14 mouse cellular contexts compared by ENCODE assay signal in genomic region chr15:25360825-25361224, GRCm38 (mm10). TPM values are rescaled to one million over a fixed set of nuclear protein-coding genes. Genes with fewer than 3 reads are reported as not detected.
A peak's percentile ranks its signal among the peaks of the same experiment; 100 is the strongest.
DNase-seq lines count a peak whose midpoint lies in the region; ATAC-seq and TF ChIP-seq lines count a peak whose summit lies in the region.
"Had no signal": no experiment of that assay in that cellular context is flagged by ENCODE, and none has a peak within 500 bp of the region (broad histone marks: within the 10 kb centered on the region; RNA-seq: fewer than 3 reads in every experiment).

No protein-coding gene starts in this region.

- no peaks in the 10 kb centered on the region for H3K9me3 ChIP-seq in forebrain, embryonic 14.5 days (replicated peaks; ENCODE audit: control insufficient read depth, low read length)
- H3K9me3 ChIP-seq in forebrain, embryonic 10.5 days, result no peaks in the 10 kb centered on the region
- H3K9me3 ChIP-seq in forebrain, postnatal 0 days (ENCODE audit: low read length), result no peaks in the 10 kb centered on the region
- no peaks in the 10 kb centered on the region for H3K9me3 ChIP-seq in midbrain, embryonic 16.5 days (replicated peaks; ENCODE audit: control insufficient read depth, low read length, poor library complexity, severe bottlenecking)
- H3K9me3 ChIP-seq: limb, embryonic 10.5 days; liver, embryonic 12.5 days had no signal

- 50% methylated on average over 5 of the region's 5 CpGs for WGBS in forebrain, embryonic 14.5 days
- WGBS in forebrain, embryonic 10.5 days, result 54% methylated on average over 5 of the region's 5 CpGs
- 65% methylated on average over 5 of the region's 5 CpGs for WGBS in forebrain, postnatal 0 days
- 40% methylated on average over 5 of the region's 5 CpGs for WGBS in midbrain, embryonic 16.5 days

- no peak overlapping the region for H3K4me3 ChIP-seq in forebrain, embryonic 14.5 days (ENCODE audit: low read depth, low read length)
- no peak overlapping the region for H3K4me3 ChIP-seq in forebrain, embryonic 10.5 days
- no peak overlapping the region for H3K4me3 ChIP-seq in forebrain, postnatal 0 days (ENCODE audit: low read depth, low read length)
- H3K4me3 ChIP-seq in midbrain, embryonic 16.5 days (ENCODE audit: low read depth, low read length), result no peak overlapping the region
- H3K4me3 ChIP-seq: erythroblast, embryonic 14.5 days; limb, embryonic 10.5 days; liver, embryonic 12.5 days had no signal

- no peak overlapping the region for H3K27ac ChIP-seq in forebrain, embryonic 14.5 days (ENCODE audit: low read depth, low read length)
- no peak overlapping the region for H3K27ac ChIP-seq in forebrain, embryonic 10.5 days
- H3K27ac ChIP-seq in forebrain, postnatal 0 days (ENCODE audit: low read depth, low read length), result 0 out of 2 replicates have a peak overlapping the region, but pooled peaks have one; percentile 52
- no peak overlapping the region for H3K27ac ChIP-seq in midbrain, embryonic 16.5 days (ENCODE audit: low read length)
- H3K27ac ChIP-seq: limb, embryonic 10.5 days; liver, embryonic 12.5 days had no signal

- TF ChIP-seq CTCF in forebrain, postnatal 0 days (IDR thresholded peaks at IDR 0.05; ENCODE audit: low read depth), result no peak

- no peak overlapping the region for H3K9ac ChIP-seq in forebrain, embryonic 14.5 days (ENCODE audit: low read length)
- no peak overlapping the region for H3K9ac ChIP-seq in forebrain, postnatal 0 days
- no peak overlapping the region for H3K9ac ChIP-seq in midbrain, embryonic 16.5 days (ENCODE audit: low read depth, low read length)
- H3K9ac ChIP-seq: liver, embryonic 12.5 days had no signal

- no peak for DNase-seq in forebrain, embryonic 14.5 days (ENCODE audit: low spot score)
- no peak for DNase-seq in forebrain, embryonic 10.5 days (ENCODE audit: extremely low spot score, low spot score)
- peak; percentile 53 for DNase-seq in A20 (ENCODE audit: low read depth, low spot score)
- no peak for DNase-seq in forebrain, postnatal 0 days
- no peak for DNase-seq in spleen, postnatal 4 days (ENCODE audit: low spot score in 2 of 2)
- no peak for DNase-seq in yolk sac, embryonic 10.5 days (ENCODE audit: low spot score)
- DNase-seq: cerebellum, adult 18-20 months; kidney, adult 18-20 months; kidney, postnatal 25 days had no signal

- peak; percentile 7; the same call in 1 of the 2 replicates for ATAC-seq in forebrain, embryonic 14.5 days
- ATAC-seq in forebrain, postnatal 0 days, result no peak
- ATAC-seq in midbrain, embryonic 16.5 days, result 0 out of 2 replicates have a peak, but pooled peaks have one; percentile 8
- ATAC-seq: liver, embryonic 12.5 days had no signal

- H3K4me2 ChIP-seq in forebrain, embryonic 14.5 days (ENCODE audit: low read length), result no peak overlapping the region
- no peak overlapping the region for H3K4me2 ChIP-seq in forebrain, postnatal 0 days (ENCODE audit: low read depth)
- no peak overlapping the region for H3K4me2 ChIP-seq in midbrain, embryonic 16.5 days (ENCODE audit: low read length)
- H3K4me2 ChIP-seq: liver, embryonic 12.5 days had no signal

- H3K4me1 ChIP-seq in forebrain, embryonic 14.5 days (ENCODE audit: control insufficient read depth, insufficient read depth, low read length), result peaks cover 31% of the 10 kb centered on the region
- peaks cover 44% of the 10 kb centered on the region for H3K4me1 ChIP-seq in forebrain, embryonic 10.5 days
- H3K4me1 ChIP-seq in forebrain, postnatal 0 days (ENCODE audit: insufficient read depth), result peaks cover 23% of the 10 kb centered on the region; the same call in 1 of the 2 replicates
- H3K4me1 ChIP-seq in midbrain, embryonic 16.5 days (ENCODE audit: control insufficient read depth, insufficient read depth, low read length), result peaks cover 61% of the 10 kb centered on the region
- H3K4me1 ChIP-seq: liver, embryonic 12.5 days had no signal

- H3K27me3 ChIP-seq in forebrain, embryonic 14.5 days (replicated peaks; ENCODE audit: control insufficient read depth, insufficient read depth, low read length), result no peaks in the 10 kb centered on the region
- peaks cover 7% of the 10 kb centered on the region; the same call in 1 of the 2 replicates for H3K27me3 ChIP-seq in forebrain, embryonic 10.5 days (ENCODE audit: poor library complexity, severe bottlenecking)
- H3K27me3 ChIP-seq in forebrain, postnatal 0 days (ENCODE audit: insufficient read depth, low read length), result no peaks in the 10 kb centered on the region
- no peaks in the 10 kb centered on the region for H3K27me3 ChIP-seq in midbrain, embryonic 16.5 days (ENCODE audit: control insufficient read depth, insufficient read depth, low read depth, low read length)

- peaks cover 22% of the 10 kb centered on the region for H3K36me3 ChIP-seq in forebrain, embryonic 14.5 days (ENCODE audit: control insufficient read depth, insufficient read depth, low read length)
- peaks cover 23% of the 10 kb centered on the region for H3K36me3 ChIP-seq in forebrain, embryonic 10.5 days (replicated peaks)
- H3K36me3 ChIP-seq in forebrain, postnatal 0 days (ENCODE audit: insufficient read depth), result peaks cover 11% of the 10 kb centered on the region
- H3K36me3 ChIP-seq in midbrain, embryonic 16.5 days (ENCODE audit: control insufficient read depth, insufficient read depth, low read length), result peaks cover 10% of the 10 kb centered on the region; the same call in 1 of the 2 replicates
- H3K36me3 ChIP-seq: G1E; liver, embryonic 12.5 days had no signal

RNA-seq across cellular contexts. Expression of gene Basp1, which starts 52.7 kb away (rescaled TPM):
- polyA plus RNA-seq in forebrain, embryonic 14.5 days (2014; fragmentation: Nextera tagmentation; extraction: Ambion mirVana), result 154 and 164 TPM in 2 replicates
- 30.6 and 35.0 TPM in 2 replicates for polyA plus RNA-seq in forebrain, embryonic 10.5 days (2016; fragmentation: Nextera tagmentation; extraction: Ambion mirVana)
- total RNA-seq in forebrain, postnatal 0 days (2014; rRNA removed), result 1,159 and 1,218 TPM in 2 replicates
- 485 and 513 TPM in 2 replicates for polyA plus RNA-seq in forebrain, postnatal 0 days (2015; fragmentation: Nextera tagmentation; extraction: Ambion mirVana)
- 213 and 240 TPM in 2 replicates for polyA plus RNA-seq in midbrain, embryonic 16.5 days (2015; fragmentation: Nextera tagmentation; extraction: Ambion mirVana)
- total RNA-seq: G1E had no signal
- polyA plus RNA-seq: G1E had no signal
